Mouse (Mus musculus) forebrain, embryonic 14.5 days (tissue): ENCODE results near the gene Ddi1. TPM values are rescaled to one million over a fixed set of nuclear protein-coding genes. Genes with fewer than 3 reads are reported as not detected.

Experiments used
- polyA plus RNA-seq: library from polyadenylated mRNA; unstranded; fragments of >200 nt; fragmentation: Nextera tagmentation; extraction: Ambion mirVana; gene quantifications from 2 replicates; pipeline ENCODE4 v1.2.1, GENCODE M21; 2014

The Ddi1 gene
- polyA plus RNA-seq, 1 experiment from 2014 or later, result not detected

Other genes starting within 250 kb of the Ddi1 start
- 1.7 and 2.3 TPM in 2 replicates for gene Pdgfd, start 101.3 kb downstream of the Ddi1 start, polyA plus RNA-seq